Mouse (Mus musculus): ENCODE results near the gene Tmem87a. TPM values are rescaled to one million over a fixed set of nuclear protein-coding genes. Genes with fewer than 3 reads are reported as not detected.

Tmem87a gene
- total and polyA plus RNA-seq, 2 experiments from 2014 or later, result 4.0 to 25.2 TPM

DNA sequence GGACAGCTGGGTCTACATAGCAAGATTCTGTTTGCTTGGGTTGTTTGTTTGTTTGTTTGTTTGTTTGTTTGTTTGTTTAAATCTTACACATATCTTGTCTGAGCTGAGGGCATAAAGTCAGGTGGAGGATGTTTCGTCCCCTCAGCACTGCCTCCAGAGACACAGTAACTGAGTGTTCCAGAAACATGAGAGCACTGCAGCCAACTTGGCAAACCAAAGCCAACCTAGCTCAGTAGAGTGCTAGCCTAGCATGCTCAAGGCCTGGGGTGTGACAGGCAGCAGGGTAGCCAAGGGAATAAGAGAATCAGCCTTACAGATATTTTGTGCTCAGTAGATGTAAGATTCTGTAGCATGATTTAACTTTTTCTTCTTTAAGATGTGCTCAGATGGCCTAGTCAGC is 40.6 kb upstream of the Tmem87a start:
- H3K4me3 ChIP-seq (ENCODE audit: low read depth, low read length), result no peak overlapping the region
- no peaks in the 10 kb centered on the region for H3K27me3 ChIP-seq (ENCODE audit: control insufficient read depth, insufficient read depth, low read length)
- H3K36me3 ChIP-seq (replicated peaks; ENCODE audit: control insufficient read depth, insufficient read depth, low read length), result no peaks in the 10 kb centered on the region
- H3K4me1 ChIP-seq (ENCODE audit: control insufficient read depth, insufficient read depth), result 0 out of 2 replicates have a peak, but pooled peaks cover 7% of the 10 kb centered on the region
- H3K9me3 ChIP-seq (replicated peaks; ENCODE audit: control insufficient read depth, low read length), result no peaks in the 10 kb centered on the region
- no peak overlapping the region for H3K9ac ChIP-seq (replicated peaks; ENCODE audit: low read depth, low read length)
- H3K27ac ChIP-seq (ENCODE audit: low read depth), result no peak overlapping the region
- DNase-seq (ENCODE audit: low spot score), result no peak
- no peak for ATAC-seq (ENCODE audit: insufficient read depth, low read depth)
- TF ChIP-seq CTCF (IDR thresholded peaks at IDR 0.05; ENCODE audit: low read depth) (no peak), EP300 (IDR thresholded peaks at IDR 0.05; ENCODE audit: low read depth) (no peak)
- no peak overlapping the region for H3K4me2 ChIP-seq (ENCODE audit: low read depth, low read length)
- 92% methylated on average over 1 of the region's 1 CpGs for WGBS

- Histone ChIP-seq H3K36me3 (replicated peaks; ENCODE audit: control insufficient read depth, insufficient read depth, low read length) (peaks cover 9% of the 10 kb centered on the region), H3K4me3 (ENCODE audit: low read depth, low read length) (no peak overlapping the region), H3K9ac (replicated peaks; ENCODE audit: low read depth, low read length) (no peak overlapping the region), H3K27ac (ENCODE audit: low read depth) (no peak overlapping the region; the same call in 1 of the 2 replicates), H3K27me3 (ENCODE audit: control insufficient read depth, insufficient read depth, low read length) (no peaks in the 10 kb centered on the region), H3K4me1 (ENCODE audit: control insufficient read depth, insufficient read depth) (no peaks in the 10 kb centered on the region), H3K4me2 (ENCODE audit: low read depth, low read length) (no peak overlapping the region), H3K9me3 (replicated peaks; ENCODE audit: control insufficient read depth, low read length) (no peaks in the 10 kb centered on the region)
- TF ChIP-seq EP300 (IDR thresholded peaks at IDR 0.05; ENCODE audit: low read depth) (no peak), CTCF (IDR thresholded peaks at IDR 0.05; ENCODE audit: low read depth) (no peak)
- DNase-seq (ENCODE audit: low spot score) (no peak), ATAC-seq (ENCODE audit: insufficient read depth, low read depth) (no peak)
- 82% methylated on average over 5 of the region's 5 CpGs for WGBS
Observed at GRCm38 (mm10) chr2:120424386-120424785, 20.5 kb upstream of the Tmem87a start.

GRCm38 (mm10) chr2:120414738-120415414 is 11.0 kb upstream of the Tmem87a start:
- 73% methylated on average over 1 of the region's 1 CpGs for WGBS
- no peak overlapping the region for H3K4me3 ChIP-seq (ENCODE audit: low read depth, low read length)
- H3K4me1 ChIP-seq (ENCODE audit: control insufficient read depth, insufficient read depth), result no peaks in the 10 kb centered on the region
- peaks cover 12% of the 10 kb centered on the region; the same call in 1 of the 2 replicates for H3K36me3 ChIP-seq (replicated peaks; ENCODE audit: control insufficient read depth, insufficient read depth, low read length)
- H3K9me3 ChIP-seq (replicated peaks; ENCODE audit: control insufficient read depth, low read length), result no peaks in the 10 kb centered on the region
- H3K9ac ChIP-seq (replicated peaks; ENCODE audit: low read depth, low read length), result no peak overlapping the region
- ATAC-seq (ENCODE audit: insufficient read depth, low read depth), result no peak
- DNase-seq (ENCODE audit: low spot score), result no peak
- H3K27ac ChIP-seq (ENCODE audit: low read depth), result no peak overlapping the region
- no peak for TF ChIP-seq CTCF (IDR thresholded peaks at IDR 0.05; ENCODE audit: low read depth)
- TF ChIP-seq EP300 (IDR thresholded peaks at IDR 0.05; ENCODE audit: low read depth), result no peak
- no peaks in the 10 kb centered on the region for H3K27me3 ChIP-seq (ENCODE audit: control insufficient read depth, insufficient read depth, low read length)
- H3K4me2 ChIP-seq (ENCODE audit: low read depth, low read length), result no peak overlapping the region

GRCm38 (mm10) chr2:120414113-120414512 is 10.2 kb upstream of the Tmem87a start:
- ATAC-seq (ENCODE audit: insufficient read depth, low read depth) (no peak), DNase-seq (ENCODE audit: low spot score) (no peak)
- H3K4me1 ChIP-seq (ENCODE audit: control insufficient read depth, insufficient read depth), result no peaks in the 10 kb centered on the region
- H3K9ac ChIP-seq (replicated peaks; ENCODE audit: low read depth, low read length), result no peak overlapping the region
- H3K36me3 ChIP-seq (replicated peaks; ENCODE audit: control insufficient read depth, insufficient read depth, low read length), result peaks cover 12% of the 10 kb centered on the region; the same call in 1 of the 2 replicates
- H3K9me3 ChIP-seq (replicated peaks; ENCODE audit: control insufficient read depth, low read length), result no peaks in the 10 kb centered on the region
- TF ChIP-seq CTCF (IDR thresholded peaks at IDR 0.05; ENCODE audit: low read depth), result no peak
- no peak for TF ChIP-seq EP300 (IDR thresholded peaks at IDR 0.05; ENCODE audit: low read depth)
- H3K4me2 ChIP-seq (ENCODE audit: low read depth, low read length), result no peak overlapping the region
- H3K4me3 ChIP-seq (ENCODE audit: low read depth, low read length), result no peak overlapping the region
- no peak overlapping the region for H3K27ac ChIP-seq (ENCODE audit: low read depth)
- H3K27me3 ChIP-seq (ENCODE audit: control insufficient read depth, insufficient read depth, low read length), result no peaks in the 10 kb centered on the region

- WGBS, result 85% methylated on average over 3 of the region's 3 CpGs
- ATAC-seq (ENCODE audit: insufficient read depth, low read depth) (no peak), DNase-seq (ENCODE audit: low spot score) (no peak)
- H3K4me2 ChIP-seq (ENCODE audit: low read depth, low read length), result no peak overlapping the region
- no peaks in the 10 kb centered on the region for H3K27me3 ChIP-seq (ENCODE audit: control insufficient read depth, insufficient read depth, low read length)
- H3K9me3 ChIP-seq (replicated peaks; ENCODE audit: control insufficient read depth, low read length), result no peaks in the 10 kb centered on the region
- H3K4me3 ChIP-seq (ENCODE audit: low read depth, low read length), result no peak overlapping the region
- H3K36me3 ChIP-seq (replicated peaks; ENCODE audit: control insufficient read depth, insufficient read depth, low read length), result peaks cover 12% of the 10 kb centered on the region; the same call in 1 of the 2 replicates
- no peak overlapping the region for H3K27ac ChIP-seq (ENCODE audit: low read depth)
- TF ChIP-seq EP300 (IDR thresholded peaks at IDR 0.05; ENCODE audit: low read depth) (no peak), CTCF (IDR thresholded peaks at IDR 0.05; ENCODE audit: low read depth) (no peak)
- H3K4me1 ChIP-seq (ENCODE audit: control insufficient read depth, insufficient read depth), result no peaks in the 10 kb centered on the region
- H3K9ac ChIP-seq (replicated peaks; ENCODE audit: low read depth, low read length), result no peak overlapping the region
Observed at GRCm38 (mm10) chr2:120411096-120411628, 7.2 kb upstream of the Tmem87a start.
